Mouse (Mus musculus) heart, adult 2 months (tissue): ENCODE measurements around the gene Fgf4.

Source experiments
- CTCF ChIP-seq: fragments of 200-600 bp; IDR thresholded peaks from 2 replicates; pipeline ENCODE4 v1.8.1; 2022; ENCODE audit warnings: antibody characterized with exemption, mild to moderate bottlenecking, moderate library complexity
- POLR2A ChIP-seq: fragments of 200-500 bp; IDR thresholded peaks from 2 replicates; pipeline ENCODE4 v1.6.1; 2011; ENCODE audit warnings: mild to moderate bottlenecking, low read depth, low read length, control low read depth; ENCODE audit not compliant: insufficient read depth

- TF ChIP-seq CTCF (no peak), POLR2A (no peak)
These were observed 15.5 kb downstream of the Fgf4 start for GRCm38 (mm10) chr7:144862712-144863111.
